Mouse (Mus musculus) bone marrow, adult 2 months (tissue): ENCODE results near the gene Myh7.

Experiments used
- CTCF ChIP-seq: fragments of 200-500 bp; IDR thresholded peaks from 2 replicates; pipeline ENCODE4 v1.5.1; 2011; ENCODE audit warnings: low read length, control low read depth; ENCODE audit not compliant: control insufficient read depth, insufficient read depth
- POLR2A ChIP-seq: fragments of 200-500 bp; IDR thresholded peaks from 2 replicates; pipeline ENCODE4 v1.6.1; 2011; ENCODE audit warnings: low read depth, mild to moderate bottlenecking, control low read depth, low read length, borderline replicate concordance; ENCODE audit not compliant: control insufficient read depth

- TF ChIP-seq CTCF = no peak
- no peak for TF ChIP-seq POLR2A
Observed at GRCm38 (mm10) chr14:54998680-54999079, 4.3 kb upstream of the Myh7 start.
